Mouse (Mus musculus) liver, embryonic 14.5 days (tissue): Measurements from ENCODE around the gene Spin4. TPM values are rescaled to one million over a fixed set of nuclear protein-coding genes. Genes with fewer than 3 reads are reported as not detected.

ENCODE experiments used
- ATAC-seq: fragments of 200-750 bp; cut with Nextera tagmentation; 2 replicates; pipeline ENCODE4 v1.8.0; 2017; ENCODE audit warnings: moderate number of reproducible peaks, mild to moderate bottlenecking, moderate library complexity; ENCODE audit not compliant: insufficient read depth
- DNase-seq, 3 experiments: peaks; one replicate each; pipeline ENCODE4 v3.0.0-alpha.2; 2012 to 2013; ENCODE audit warnings: low read depth in 3 of 3, low spot score in 3 of 3
- H3K27ac ChIP-seq: fragments of 300-500 bp; sonication (generic); 2 replicates; pipeline ENCODE4 v1.5.1; 2014; ENCODE audit warnings: moderate library complexity, mild to moderate bottlenecking, control low read depth, inconsistent platforms
- H3K27me3 ChIP-seq: fragments of 300-500 bp; sonication (generic); 2 replicates; pipeline ENCODE4 v1.6.1; 2014; ENCODE audit warnings: mild to moderate bottlenecking, low read length, moderate library complexity; ENCODE audit not compliant: control insufficient read depth, insufficient read depth
- H3K36me3 ChIP-seq: fragments of 300-500 bp; sonication (generic); replicated peaks from 2 replicates; pipeline ENCODE4 v1.6.1; 2014; ENCODE audit warnings: low read depth; ENCODE audit not compliant: control insufficient read depth, insufficient read depth
- H3K4me1 ChIP-seq, 2 experiments: fragments of 200-500 bp in 1 of 2; fragments of 300-500 bp in 1 of 2; sonication (generic) in 1 of 2; replicated peaks; 2 replicates each; pipeline ENCODE4 v1.6.1; 2012 to 2014; ENCODE audit warnings: antibody characterized with exemption in 1 of 2, inconsistent platforms in 1 of 2, low read length in 1 of 2; ENCODE audit not compliant: control insufficient read depth in 2 of 2, insufficient read depth in 2 of 2
- H3K4me2 ChIP-seq: fragments of 300-500 bp; sonication (generic); 2 replicates; pipeline ENCODE4 v1.6.1; 2014; ENCODE audit warnings: low read depth, mild to moderate bottlenecking, control low read depth, moderate library complexity
- H3K4me3 ChIP-seq, 2 experiments: fragments of 200-500 bp in 1 of 2; fragments of 300-500 bp in 1 of 2; sonication (generic) in 1 of 2; 2 replicates each; pipeline ENCODE4 v1.5.1; 2012 to 2014; ENCODE audit warnings: low read depth in 2 of 2, low read length in 2 of 2, mild to moderate bottlenecking in 2 of 2, control low read depth in 1 of 2, inconsistent platforms in 1 of 2, moderate library complexity in 1 of 2; ENCODE audit not compliant: insufficient read depth in 1 of 2
- H3K9ac ChIP-seq: fragments of 300-500 bp; sonication (generic); replicated peaks from 2 replicates; pipeline ENCODE4 v1.6.1; 2014; ENCODE audit warnings: mild to moderate bottlenecking, control low read depth, moderate library complexity
- H3K9me3 ChIP-seq: fragments of 300-500 bp; sonication (generic); 2 replicates; pipeline ENCODE4 v1.6.1; 2016; ENCODE audit warnings: low read length, mixed read lengths; ENCODE audit not compliant: control insufficient read depth
- CTCF ChIP-seq: IDR thresholded peaks from 2 replicates; pipeline ENCODE4 v1.5.1; 2016; ENCODE audit warnings: antibody characterized with exemption, low read depth, control low read depth
- EP300 ChIP-seq: IDR thresholded peaks from 2 replicates; pipeline ENCODE4 v1.6.1; 2016; ENCODE audit warnings: antibody characterized with exemption, low read depth
- WGBS: fragments of 180-500 bp; shearing (Covaris S2); extraction: QIAGEN DNeasy Blood & Tissue Kit; methylation state at CpG from one replicate; pipeline ENCODE4 v1.1.7; 2014; ENCODE audit not compliant: insufficient replicate concordance; 5-methylcytosine and 5-hydroxymethylcytosine counted together
- polyA plus RNA-seq, 2 experiments: library from polyadenylated mRNA; depleted of rRNA in 1 of 2; stranded (reverse) in 1 of 2; unstranded in 1 of 2; fragments of >200 nt; fragmentation: Nextera tagmentation in 1 of 2; extraction: Ambion mirVana in 1 of 2; gene quantifications; 2 replicates each; pipeline versions ENCODE4 v1.2.1 to v1.2.3; 2012 to 2014

Spin4 gene
- polyA plus RNA-seq (2012; rRNA removed) (0.17 and 0.23 TPM in 2 replicates), polyA plus RNA-seq (2014; fragmentation: Nextera tagmentation; extraction: Ambion mirVana) (0.76 and 0.94 TPM in 2 replicates)

DNA sequence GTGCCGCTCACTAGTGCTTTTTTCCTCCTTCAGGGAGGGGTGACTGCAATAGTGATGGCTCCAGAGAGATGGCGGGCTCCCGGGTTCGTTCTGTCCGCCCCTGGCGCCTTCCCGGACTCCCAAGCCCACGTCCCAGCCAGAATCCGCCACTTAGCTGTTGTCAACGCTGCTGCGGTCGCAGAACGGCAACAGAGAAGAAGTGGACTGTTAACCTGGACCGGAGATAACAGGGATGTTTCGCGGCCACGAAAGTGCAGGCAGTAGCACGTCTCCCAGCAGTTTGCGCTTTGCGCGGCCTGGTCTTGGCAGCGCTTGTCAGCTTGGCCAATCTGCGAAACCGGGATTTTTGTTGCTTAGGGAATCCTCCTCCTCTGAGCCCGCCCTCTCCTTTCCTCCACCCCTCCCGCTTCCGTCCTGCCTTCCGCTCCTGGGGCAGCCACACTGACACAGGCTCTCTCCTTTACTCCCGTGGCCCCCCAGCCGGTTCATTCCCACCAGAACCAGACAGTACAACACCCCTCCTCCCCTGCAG is at the start of gene Spin4:
Spin4 (minus strand) TSS at position 322 of the 532 bp plus-strand sequence.
- WGBS = 8% methylated on average over 24 of the region's 30 CpGs
- ATAC-seq (peak; percentile 80), DNase-seq (peak in 2 of 3 experiments; percentile 28 to 38)
- Histone ChIP-seq H3K9ac (peak within 1 kb of the TSS; percentile 37; the same call in 1 of the 2 replicates), H3K9me3 (no peaks in the 10 kb centered on the region), H3K27me3 (no peaks in the 10 kb centered on the region), H3K4me3 (peak within 1 kb of the TSS; percentile 54 to 75), H3K4me1 (no peaks in the 10 kb centered on the region), H3K27ac (no peak within 1 kb of the TSS), H3K36me3 (no peaks in the 10 kb centered on the region), H3K4me2 (peak within 1 kb of the TSS; percentile 64)
- TF ChIP-seq EP300 (no peak), CTCF (no peak)

DNA sequence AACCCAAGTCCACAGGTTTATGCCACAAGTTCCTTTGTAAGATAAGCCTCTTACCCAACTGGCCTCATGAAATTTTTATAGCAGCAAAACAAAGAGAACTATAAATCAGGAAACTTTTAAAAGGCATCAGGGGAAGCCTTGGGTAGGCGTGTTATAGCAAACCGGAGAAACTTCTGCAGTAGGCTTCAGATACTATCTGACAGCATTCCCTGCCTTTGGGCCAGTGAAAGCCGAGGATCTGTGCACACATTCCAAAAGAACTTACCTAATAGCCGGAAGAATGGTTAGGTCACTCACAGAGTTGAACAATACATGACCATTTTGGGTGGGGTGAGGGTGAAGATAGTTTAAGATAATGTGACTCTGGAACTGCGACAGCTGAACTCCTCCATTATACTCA is 1.4 kb upstream of the Spin4 start:
- ATAC-seq (no peak), DNase-seq (no peak)
- Histone ChIP-seq H3K9ac (no peak overlapping the region), H3K4me2 (no peak overlapping the region), H3K36me3 (no peaks in the 10 kb centered on the region), H3K27ac (no peak overlapping the region), H3K4me1 (no peaks in the 10 kb centered on the region), H3K4me3 (no peak overlapping the region), H3K27me3 (no peaks in the 10 kb centered on the region), H3K9me3 (no peaks in the 10 kb centered on the region)
- 60% methylated on average over 5 of the region's 5 CpGs for WGBS
- TF ChIP-seq EP300 = no peak
- TF ChIP-seq CTCF = no peak

- no peak for TF ChIP-seq CTCF
- no peak for TF ChIP-seq EP300
- Histone ChIP-seq H3K4me2 (peak overlapping the region; percentile 64), H3K4me3 (peak overlapping the region; percentile 54 to 75), H3K27me3 (no peaks in the 10 kb centered on the region), H3K9me3 (no peaks in the 10 kb centered on the region), H3K4me1 (no peaks in the 10 kb centered on the region), H3K36me3 (no peaks in the 10 kb centered on the region), H3K9ac (no peak overlapping the region), H3K27ac (no peak overlapping the region)
- no peak for ATAC-seq
- WGBS = 14% methylated on average over 23 of the region's 23 CpGs
- DNase-seq = no peak
Observed at GRCm38 (mm10) chrX:95025779-95026360, 612 bp downstream of the Spin4 start.

- Histone ChIP-seq H3K4me1 (no peaks in the 10 kb centered on the region), H3K9ac (no peak overlapping the region), H3K4me2 (no peak overlapping the region), H3K36me3 (no peaks in the 10 kb centered on the region), H3K27me3 (no peaks in the 10 kb centered on the region), H3K4me3 (no peak overlapping the region), H3K9me3 (no peaks in the 10 kb centered on the region), H3K27ac (no peak overlapping the region)
- WGBS = 15% methylated on average over 4 of the region's 4 CpGs
- TF ChIP-seq EP300 = no peak
- TF ChIP-seq CTCF = peak; percentile 46; the same call in 1 of the 2 replicates
- peak in 2 of 3 experiments; percentile 18 to 19 for DNase-seq
- no peak for ATAC-seq
Observed at GRCm38 (mm10) chrX:95012033-95012432, 14.4 kb downstream of the Spin4 start.

DNA sequence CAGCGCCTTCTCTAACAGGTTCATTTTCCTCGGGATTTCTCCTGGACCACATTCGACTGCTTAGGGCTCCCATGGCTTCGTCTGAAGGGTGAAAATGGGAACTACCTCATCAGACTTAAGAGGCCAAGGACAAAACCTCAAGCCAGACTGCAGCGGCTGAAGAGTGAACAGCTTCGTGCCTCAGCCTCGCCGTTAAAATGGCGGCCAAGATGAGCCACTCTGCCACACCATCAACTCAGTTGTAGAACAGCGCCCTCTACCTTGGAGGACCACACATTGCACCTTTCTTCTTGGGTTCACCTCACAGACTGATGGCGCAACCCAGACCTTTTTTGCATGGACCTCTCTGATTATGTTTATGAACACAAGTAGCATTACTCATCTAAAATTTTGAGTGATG is 27.6 kb downstream of the Spin4 start:
- no peak overlapping the region for H3K9ac ChIP-seq
- no peak for ATAC-seq
- H3K4me1 ChIP-seq = no peaks in the 10 kb centered on the region
- WGBS = 85% methylated on average over 11 of the region's 11 CpGs
- no peak for DNase-seq
- no peaks in the 10 kb centered on the region for H3K27me3 ChIP-seq
- no peak overlapping the region for H3K4me3 ChIP-seq
- no peak overlapping the region for H3K4me2 ChIP-seq
- no peaks in the 10 kb centered on the region for H3K9me3 ChIP-seq
- peak; percentile 41 for TF ChIP-seq CTCF
- TF ChIP-seq EP300 = no peak
- no peaks in the 10 kb centered on the region for H3K36me3 ChIP-seq
- no peak overlapping the region for H3K27ac ChIP-seq
